Mouse (Mus musculus) heart, postnatal 36 days (tissue): ENCODE measurements at regions not wholly inside any gene's neighbourhood (a gene's known extent, or its start where the extent isn't known, plus 50 kb on each side); places are given as distances from the start of the nearest gene placed in this dataset.
A peak's percentile ranks its signal among the peaks of the same experiment; 100 is the strongest.

Experiments
- DNase-seq, 2 experiments: peaks; one replicate each; pipeline ENCODE4 v3.0.0; 2021 to 2022
- intact Hi-C: fragments of 180-260 bp; cut with DNase I; formaldehyde crosslinking; loops from one replicate; pipeline ENCODE4 v1.15.1; 2025

GRCm38 (mm10) chr7:125248386-125248785 is 196.1 kb upstream of the Kdm8 start:
- intact Hi-C loops: no loop called here
- DNase-seq: peak in 1 of 2 experiments; percentile 6

- no peak for DNase-seq
- intact Hi-C loops: no loop called here
These were observed 194.1 kb upstream of the Kdm8 start for GRCm38 (mm10) chr7:125250385-125250784.

GRCm38 (mm10) chr7:125250970-125251585 is 193.4 kb upstream of the Kdm8 start:
- no peak for DNase-seq
- intact Hi-C loops: no loop called here

- DNase-seq: no peak
- intact Hi-C loops: no loop called here
These were observed 190.2 kb upstream of the Kdm8 start for GRCm38 (mm10) chr7:125254302-125254701.

GRCm38 (mm10) chr7:125259016-125259415 is 185.5 kb upstream of the Kdm8 start:
- intact Hi-C loops: no loop called here
- DNase-seq: peak in 1 of 2 experiments; percentile 8

- no peak for DNase-seq
- intact Hi-C loops: no loop called here
These were observed 182.3 kb upstream of the Kdm8 start for GRCm38 (mm10) chr7:125262133-125262532.

GRCm38 (mm10) chr7:125262672-125263365 is 181.7 kb upstream of the Kdm8 start:
- DNase-seq: no peak
- intact Hi-C loops: no loop called here

- intact Hi-C loops: no loop called here
- no peak for DNase-seq
These were observed 180.7 kb upstream of the Kdm8 start for GRCm38 (mm10) chr7:125263756-125264155.

- intact Hi-C loops: no loop called here
- no peak for DNase-seq
These were observed 173.8 kb upstream of the Kdm8 start for GRCm38 (mm10) chr7:125270711-125271110.

GRCm38 (mm10) chr7:125271356-125271755 is 173.1 kb upstream of the Kdm8 start:
- intact Hi-C loops: no loop called here
- no peak for DNase-seq

GRCm38 (mm10) chr7:125281371-125281770 is 163.1 kb upstream of the Kdm8 start:
- intact Hi-C loops: no loop called here

GRCm38 (mm10) chr7:125295226-125295625 is 149.2 kb upstream of the Kdm8 start:
- intact Hi-C loops: no loop called here

More at GRCm38 (mm10) chr7:125281371-125281770, 163.1 kb upstream of the Kdm8 start:
- DNase-seq: no peak

GRCm38 (mm10) chr7:125308433-125308832 is 136.0 kb upstream of the Kdm8 start:
- no peak for DNase-seq
- intact Hi-C loops: no loop called here

More at GRCm38 (mm10) chr7:125295226-125295625, 149.2 kb upstream of the Kdm8 start:
- DNase-seq: no peak

- intact Hi-C loops: no loop called here
- DNase-seq: no peak
These were observed 133.5 kb upstream of the Kdm8 start for GRCm38 (mm10) chr7:125310971-125311370.

- intact Hi-C loops: no loop called here
- no peak for DNase-seq
These were observed 130.9 kb upstream of the Kdm8 start for GRCm38 (mm10) chr7:125313604-125314003.

GRCm38 (mm10) chr7:125334769-125335168 is 109.7 kb upstream of the Kdm8 start:
- DNase-seq: no peak
- intact Hi-C loops: no loop called here

GRCm38 (mm10) chr7:125335586-125336165 is 108.8 kb upstream of the Kdm8 start:
- intact Hi-C loops: no loop called here

GRCm38 (mm10) chr7:125336826-125337225 is 107.7 kb upstream of the Kdm8 start:
- DNase-seq: no peak
- intact Hi-C loops: no loop called here

More at GRCm38 (mm10) chr7:125335586-125336165, 108.8 kb upstream of the Kdm8 start:
- peak in 1 of 2 experiments; percentile 4 for DNase-seq

- intact Hi-C loops: no loop called here
- no peak for DNase-seq
These were observed 106.2 kb upstream of the Kdm8 start for GRCm38 (mm10) chr7:125338177-125338751.

GRCm38 (mm10) chr7:125340326-125340905 is 104.1 kb upstream of the Kdm8 start:
- no peak for DNase-seq
- intact Hi-C loops: no loop called here

GRCm38 (mm10) chr7:125349606-125350005 is 94.9 kb upstream of the Kdm8 start:
- DNase-seq: no peak
- intact Hi-C loops: no loop called here
